Mouse (Mus musculus) brain, embryonic 18.5 days (tissue): ENCODE measurements around the gene Capn6.

ENCODE experiments used
- DNase-seq: peaks from one replicate; pipeline ENCODE4 v3.0.0-alpha.2; 2012; ENCODE audit warnings: low read depth, low spot score

The Capn6 gene

DNA sequence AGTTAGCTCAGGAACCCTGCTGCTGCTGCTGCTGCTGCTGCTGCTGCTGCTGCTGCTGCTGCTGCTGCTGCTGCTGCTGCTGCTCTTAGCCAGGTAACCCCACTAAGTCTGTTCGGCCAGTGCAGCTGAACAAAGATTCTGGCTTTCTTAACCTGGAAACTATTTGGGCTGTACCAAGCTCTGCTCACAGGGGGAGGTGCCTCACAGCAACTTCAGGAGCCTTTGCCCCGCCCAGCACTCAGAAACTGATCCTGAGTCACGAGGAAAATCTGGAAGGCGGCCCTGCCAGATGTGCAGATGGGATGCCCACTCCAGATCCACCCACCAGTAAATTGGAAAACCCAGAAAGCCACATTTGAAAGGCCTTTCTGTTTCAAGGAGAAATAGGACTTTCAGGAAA, at the start of gene Capn6:
Gene Capn6, minus strand, starts transcription at position 203 of the 400 bp plus-strand sequence.
- no peak for DNase-seq

- DNase-seq, result no peak
Observed at GRCm38 (mm10) chrX:143867129-143867664, 40.0 kb upstream of the Capn6 start.

- no peak for DNase-seq
Observed at GRCm38 (mm10) chrX:143851351-143851750, 24.1 kb upstream of the Capn6 start.

DNA sequence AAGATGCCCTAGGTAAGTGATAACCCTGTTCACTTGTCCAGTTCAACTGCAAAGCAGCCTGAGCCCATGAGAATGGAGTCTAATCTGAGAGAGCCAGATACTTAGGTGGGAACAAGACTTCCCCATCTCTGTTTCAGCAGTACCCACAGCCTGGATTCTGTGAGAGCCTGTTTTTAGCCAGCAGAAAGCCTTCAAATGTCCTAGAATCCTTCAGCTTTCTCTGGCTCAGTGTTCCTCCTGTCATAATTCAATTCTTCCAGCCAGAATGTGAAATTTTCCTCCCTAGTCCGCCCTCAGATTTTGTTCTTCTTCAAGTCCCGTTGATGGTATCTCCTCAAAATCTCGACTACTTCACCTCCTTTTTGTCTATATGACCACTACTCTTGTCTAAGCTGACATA, 22.8 kb upstream of the Capn6 start:
- DNase-seq, result no peak

DNA sequence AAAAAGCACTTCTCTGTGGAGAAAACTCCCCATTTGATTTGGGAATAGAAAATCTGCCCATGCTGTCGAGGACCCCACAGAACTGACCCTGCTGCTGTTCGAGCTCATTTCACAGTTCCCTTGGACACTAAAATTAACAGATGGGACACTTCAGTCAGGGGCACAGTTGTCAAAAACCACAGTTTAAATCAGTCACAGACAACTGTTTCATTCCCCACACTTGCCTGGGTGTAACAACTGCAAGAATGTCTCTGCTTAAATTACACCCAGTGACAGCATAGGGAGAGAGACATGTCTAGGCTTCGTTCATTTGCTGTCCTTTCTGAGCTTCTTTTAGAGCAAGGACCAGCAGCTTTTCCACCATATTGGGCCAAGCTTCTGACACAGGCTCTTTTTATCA, 19.4 kb upstream of the Capn6 start:
- no peak for DNase-seq

- no peak for DNase-seq
Observed at GRCm38 (mm10) chrX:143826521-143826920, 693 bp downstream of the Capn6 start.

GRCm38 (mm10) chrX:143818961-143819360, 8.3 kb downstream of the Capn6 start:
- DNase-seq, result no peak

GRCm38 (mm10) chrX:143815948-143816347, 11.3 kb downstream of the Capn6 start:
- no peak for DNase-seq

- DNase-seq, result no peak
Observed at GRCm38 (mm10) chrX:143762556-143762955, 64.7 kb downstream of the Capn6 start.
